Mouse (Mus musculus) A20 (cell line): Measurements from ENCODE around the gene Olfr1324.
"Not testable (repeated sequence)": the region's sequence is repeated elsewhere in the genome, so short reads cannot be mapped to it uniquely, and the experiment has no call there.

Experiments
- DNase-seq: peaks from one replicate; pipeline ENCODE4 v3.0.0-alpha.2; 2011; ENCODE audit warnings: low read depth, low spot score

The Olfr1324 gene

GRCm38 (mm10) chrX:50428398-50428797, at the start of gene Olfr1324:
Olfr1324 (minus strand) TSS chrX:50428498.
- DNase-seq, result no peak

GRCm38 (mm10) chrX:50470341-50470740, 42.0 kb upstream of the Olfr1324 start:
- not testable (repeated sequence) for DNase-seq

- no peak for DNase-seq
Measured at GRCm38 (mm10) chrX:50456136-50456535, 27.8 kb upstream of the Olfr1324 start.

GRCm38 (mm10) chrX:50443352-50443751, 15.1 kb upstream of the Olfr1324 start:
- DNase-seq, result no peak

GRCm38 (mm10) chrX:50442696-50443095, 14.4 kb upstream of the Olfr1324 start:
- DNase-seq, result no peak

GRCm38 (mm10) chrX:50432499-50432898, 4.2 kb upstream of the Olfr1324 start:
- no peak for DNase-seq

- no peak for DNase-seq
Measured at GRCm38 (mm10) chrX:50427712-50428328, 478 bp downstream of the Olfr1324 start.

- no peak for DNase-seq
Measured at GRCm38 (mm10) chrX:50425899-50426436, 2.3 kb downstream of the Olfr1324 start.

- DNase-seq, result not testable (repeated sequence)
Measured at GRCm38 (mm10) chrX:50410361-50410760, 17.9 kb downstream of the Olfr1324 start.

- DNase-seq, result not testable (repeated sequence)
Measured at GRCm38 (mm10) chrX:50390616-50391015, 37.7 kb downstream of the Olfr1324 start.

GRCm38 (mm10) chrX:50374978-50375377, 53.3 kb downstream of the Olfr1324 start:
- DNase-seq, result no peak
